Mouse (Mus musculus): ENCODE results near the gene Pdxp.

DNA sequence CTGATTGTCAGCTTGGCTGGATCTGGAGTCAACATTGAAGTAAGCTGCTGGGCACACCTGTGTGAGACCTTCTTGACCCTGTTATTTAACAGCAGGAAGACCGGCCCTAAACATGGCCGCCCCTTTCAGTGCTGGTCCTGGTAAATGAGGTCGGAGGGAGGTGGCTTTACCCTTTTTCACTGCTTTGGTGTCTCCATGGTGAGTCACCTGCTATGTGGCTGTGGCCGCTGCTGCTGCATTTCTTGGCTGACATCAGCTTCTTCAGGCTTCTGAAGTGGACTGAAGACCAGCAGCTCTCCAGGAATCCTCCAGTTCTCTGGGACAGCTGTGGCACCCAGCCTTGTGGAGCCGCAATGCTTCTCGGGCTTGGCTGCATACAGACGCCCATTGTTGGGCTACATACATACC, 44.9 kb upstream of the Pdxp start:
- TF ChIP-seq CTCF (IDR thresholded peaks at IDR 0.05; ENCODE audit: low read depth) (no peak), EP300 (IDR thresholded peaks at IDR 0.05; ENCODE audit: low read depth) (no peak)

Measured in liver, postnatal 0 days (tissue).